Mouse (Mus musculus) kidney, adult 11 months (tissue): ENCODE results near the gene Morf4l1.
A peak's percentile ranks its signal among the peaks of the same experiment; 100 is the strongest.

Experiments used
- DNase-seq: peaks from one replicate; pipeline ENCODE4 v3.0.0; 2022

Morf4l1 gene

DNA sequence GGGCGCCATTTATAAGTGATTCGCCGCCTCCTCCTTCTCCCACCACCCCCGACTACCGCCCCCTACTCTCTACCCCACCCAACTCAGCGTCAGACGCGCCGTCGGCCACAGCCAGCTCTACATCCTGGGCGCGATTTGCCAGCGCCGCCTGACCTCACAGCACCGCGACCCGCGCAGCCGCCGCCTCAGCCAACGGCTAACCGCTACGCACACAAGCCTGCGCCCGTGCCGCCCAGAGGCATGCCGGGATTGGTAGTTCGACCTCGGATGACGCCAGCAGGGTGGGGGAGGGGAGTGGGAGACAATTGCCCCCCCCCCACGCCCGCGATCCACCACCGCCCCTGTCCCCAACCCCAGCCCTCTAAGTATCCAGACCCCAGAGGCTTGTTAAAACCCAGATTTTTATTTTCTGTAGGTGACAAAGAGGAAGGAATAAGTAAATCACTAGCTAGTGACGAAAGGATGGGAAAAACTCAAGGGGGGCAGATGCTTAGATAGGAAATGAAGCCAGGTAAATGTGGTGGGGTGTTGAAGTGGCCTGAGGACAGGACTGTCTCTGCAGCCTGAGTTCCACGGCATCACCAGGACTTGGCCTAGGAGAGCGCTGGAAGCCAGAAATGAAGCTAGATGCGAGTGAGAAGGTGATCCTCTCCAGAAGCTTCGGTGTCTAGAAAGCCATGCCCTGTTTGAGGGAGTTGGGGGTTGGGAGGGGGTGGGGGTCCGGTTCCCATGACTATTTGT, at the start of gene Morf4l1:
Morf4l1 (minus strand) TSS at position 208 of the 741 bp plus-strand sequence.
- peak; percentile 97 for DNase-seq

GRCm38 (mm10) chr9:90163749-90164095, 49.1 kb upstream of the Morf4l1 start:
- DNase-seq: peak; percentile 12

DNA sequence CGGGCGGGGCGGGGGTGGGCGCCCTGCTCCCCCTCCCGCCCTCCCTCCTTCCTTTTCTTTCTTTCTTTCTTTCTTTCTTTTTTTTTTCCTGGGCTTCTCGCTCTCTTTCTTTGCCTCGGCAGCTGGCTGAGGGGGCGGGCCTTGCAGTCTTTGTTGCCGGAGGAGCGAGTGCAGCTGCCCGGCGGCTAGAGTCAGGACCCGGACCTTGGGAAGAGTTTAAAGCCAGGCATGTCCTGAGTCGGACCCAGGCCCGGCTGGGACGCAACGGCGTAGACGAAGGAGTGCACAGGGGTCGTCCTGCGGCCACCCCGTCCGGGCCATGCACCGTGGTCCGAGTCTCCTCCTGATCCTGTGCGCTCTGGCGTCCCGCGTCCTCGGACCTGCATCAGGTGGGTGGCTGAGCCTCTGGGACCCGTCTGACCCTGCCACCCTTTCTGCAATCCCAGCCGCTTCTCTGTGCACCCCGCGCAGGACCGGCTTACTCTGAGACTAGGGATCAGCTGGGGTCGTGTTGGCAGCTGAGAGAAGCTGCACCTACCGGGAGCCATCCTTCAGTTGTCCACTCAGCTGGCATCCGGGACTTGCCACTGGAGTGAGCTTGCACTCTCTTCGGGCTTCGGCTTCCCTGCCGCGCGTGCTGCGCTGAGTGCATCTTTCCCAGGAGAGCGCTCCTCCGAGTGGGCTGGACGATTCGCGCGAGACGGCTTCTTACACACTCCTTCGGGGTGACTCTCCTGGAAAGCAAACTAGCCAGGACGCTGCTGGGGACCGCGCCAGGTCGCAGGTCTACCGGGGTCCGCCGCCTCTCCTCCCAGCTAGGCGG, 48.6 kb upstream of the Morf4l1 start, which contains the start of gene Adamts7:
Adamts7 (plus strand) TSS at position 144 of the 823 bp plus-strand sequence.
- peak; percentile 19 for DNase-seq

DNA sequence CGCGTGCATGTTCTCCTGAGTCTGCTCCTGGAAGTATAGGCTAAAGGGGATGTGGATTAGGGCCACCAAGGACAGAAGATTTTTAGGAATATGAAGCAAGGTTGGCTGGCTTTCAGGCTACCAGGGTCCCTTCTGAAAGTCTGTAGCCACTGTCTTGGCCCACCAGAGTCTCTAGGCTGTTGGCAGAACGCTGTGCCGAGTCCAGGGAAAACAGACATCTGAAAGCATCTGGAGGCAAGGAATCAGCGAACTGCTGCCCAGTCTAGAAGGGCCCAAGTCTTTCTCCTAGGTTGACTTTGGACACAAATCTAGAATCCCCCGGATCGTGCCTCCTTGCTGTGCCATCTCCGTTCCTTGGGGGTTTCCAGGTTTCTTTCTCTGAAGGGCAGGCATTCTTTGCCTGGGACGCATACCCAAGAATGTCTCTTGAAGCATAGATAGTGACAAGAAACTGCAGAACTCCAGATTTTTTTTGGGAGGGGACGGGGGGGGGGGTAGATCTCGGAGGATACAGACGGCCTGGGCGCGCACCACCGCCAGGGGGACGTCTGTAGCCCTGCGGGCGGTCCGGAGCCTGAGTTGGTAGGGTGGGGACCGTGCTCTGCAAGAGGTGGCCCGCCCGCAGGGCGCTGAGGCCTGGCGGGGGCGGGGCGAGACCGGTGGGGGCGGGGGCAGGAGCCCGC, 47.8 kb upstream of the Morf4l1 start:
- peak; percentile 23 for DNase-seq

- no peak for DNase-seq
These were observed 32.3 kb upstream of the Morf4l1 start for GRCm38 (mm10) chr9:90146869-90147268.

- DNase-seq: no peak
These were observed 31.2 kb upstream of the Morf4l1 start for GRCm38 (mm10) chr9:90145788-90146187.

DNA sequence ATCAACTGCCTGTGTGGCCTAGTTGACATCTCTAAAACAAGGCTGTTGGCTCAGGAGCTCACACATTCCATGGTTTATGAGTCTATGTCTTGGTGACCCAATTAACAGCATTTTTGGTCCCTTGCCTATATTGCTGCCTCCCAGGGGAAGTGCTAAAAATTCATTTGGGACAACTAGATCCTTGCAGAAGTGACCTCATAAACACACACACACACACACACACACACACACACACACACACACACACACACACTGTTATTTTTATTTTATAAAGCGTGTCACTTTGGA, 22.0 kb upstream of the Morf4l1 start:
- DNase-seq: peak; percentile 53

GRCm38 (mm10) chr9:90135963-90136677, 21.5 kb upstream of the Morf4l1 start:
- no peak for DNase-seq

GRCm38 (mm10) chr9:90135466-90135865, 20.9 kb upstream of the Morf4l1 start:
- no peak for DNase-seq

- DNase-seq: no peak
These were observed 19.2 kb upstream of the Morf4l1 start for GRCm38 (mm10) chr9:90133562-90134355.

GRCm38 (mm10) chr9:90128636-90129201, 14.1 kb upstream of the Morf4l1 start:
- DNase-seq: no peak

GRCm38 (mm10) chr9:90127146-90127545, 12.6 kb upstream of the Morf4l1 start:
- DNase-seq: no peak

DNA sequence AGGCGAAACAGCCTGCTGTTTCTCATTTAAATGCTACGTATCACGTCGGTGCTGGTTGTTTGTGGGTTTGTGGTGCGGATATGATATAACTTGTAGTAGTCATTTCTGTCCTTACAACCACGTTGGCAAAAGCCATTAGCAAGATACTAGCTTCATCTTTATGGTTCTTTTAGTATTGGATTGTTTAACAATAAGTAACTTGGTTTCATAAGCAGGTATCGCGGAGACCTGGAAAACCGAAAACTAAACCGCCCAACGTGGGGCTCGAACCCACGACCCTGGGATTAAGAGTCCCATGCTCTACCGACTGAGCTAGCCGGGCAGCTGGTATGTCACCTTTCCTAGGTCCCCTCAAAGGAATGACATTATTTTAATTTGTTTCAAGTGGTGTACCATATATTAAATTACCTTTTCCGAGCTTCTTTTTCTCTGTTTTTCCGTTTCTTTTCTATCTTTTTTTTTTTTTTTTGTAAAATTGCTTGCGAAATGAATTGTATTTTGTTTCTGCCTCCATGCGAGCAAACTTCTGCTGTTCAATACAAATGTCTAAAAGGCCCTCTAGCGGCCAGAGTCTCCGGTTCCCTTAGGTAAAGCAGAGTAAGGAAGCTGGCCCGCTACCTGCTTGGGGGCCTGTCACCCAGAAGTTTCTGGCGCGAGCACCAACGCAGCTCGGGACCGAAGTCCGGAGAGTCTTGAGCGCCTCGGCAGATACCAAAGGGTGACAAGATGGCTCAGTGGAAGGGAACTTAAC, 11.9 kb upstream of the Morf4l1 start:
- DNase-seq: peak; percentile 83

DNA sequence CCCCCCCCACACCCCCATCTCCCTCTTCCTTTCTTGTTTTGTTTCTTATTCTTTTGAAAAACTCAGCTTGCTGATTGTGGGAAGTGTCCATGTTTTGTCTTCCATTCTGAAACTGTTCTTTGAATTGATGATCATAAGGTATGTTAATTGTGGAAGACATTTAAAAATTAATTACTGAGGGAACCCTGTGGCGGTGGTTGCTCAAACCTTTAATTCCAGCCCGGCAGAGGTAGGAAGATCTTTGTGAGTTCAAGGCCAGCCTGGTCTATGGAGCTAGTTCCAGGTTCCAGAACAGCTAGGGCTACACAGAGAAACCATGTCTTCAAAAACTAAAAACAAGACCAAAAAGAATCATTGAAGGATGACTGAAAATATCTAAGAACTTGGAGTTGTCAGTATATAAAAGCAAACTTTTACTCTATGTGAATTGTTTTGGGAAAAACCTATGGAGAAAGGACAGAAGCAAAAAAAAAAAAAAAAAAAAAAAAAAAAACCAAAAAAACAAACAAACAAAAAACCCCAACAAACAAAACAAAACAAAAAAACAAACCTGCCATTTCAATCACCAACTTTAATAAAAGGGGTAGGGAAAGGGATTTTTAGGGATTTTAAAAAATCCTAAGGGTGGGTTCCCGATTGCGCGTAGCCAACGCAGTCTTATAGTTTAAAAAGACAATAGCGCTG, 11.0 kb upstream of the Morf4l1 start:
- no peak for DNase-seq

DNA sequence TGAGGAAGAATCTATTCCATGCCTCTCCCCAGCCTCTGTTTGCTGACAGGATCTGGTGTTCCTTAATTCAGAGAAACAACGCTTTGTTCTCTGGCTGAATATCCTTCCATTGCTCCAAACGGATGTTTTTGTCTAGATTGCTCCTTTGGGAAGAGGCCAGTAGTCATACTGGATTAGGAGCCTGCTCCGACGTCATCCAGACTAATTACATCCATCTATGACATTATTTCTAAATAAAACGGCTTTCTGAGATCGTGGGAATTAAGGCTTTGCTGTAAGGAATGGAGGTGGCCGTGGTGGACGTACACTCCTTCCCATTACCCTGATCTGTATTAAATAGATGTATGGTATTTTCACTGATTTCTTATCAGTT, 10.3 kb upstream of the Morf4l1 start:
- DNase-seq: no peak

DNA sequence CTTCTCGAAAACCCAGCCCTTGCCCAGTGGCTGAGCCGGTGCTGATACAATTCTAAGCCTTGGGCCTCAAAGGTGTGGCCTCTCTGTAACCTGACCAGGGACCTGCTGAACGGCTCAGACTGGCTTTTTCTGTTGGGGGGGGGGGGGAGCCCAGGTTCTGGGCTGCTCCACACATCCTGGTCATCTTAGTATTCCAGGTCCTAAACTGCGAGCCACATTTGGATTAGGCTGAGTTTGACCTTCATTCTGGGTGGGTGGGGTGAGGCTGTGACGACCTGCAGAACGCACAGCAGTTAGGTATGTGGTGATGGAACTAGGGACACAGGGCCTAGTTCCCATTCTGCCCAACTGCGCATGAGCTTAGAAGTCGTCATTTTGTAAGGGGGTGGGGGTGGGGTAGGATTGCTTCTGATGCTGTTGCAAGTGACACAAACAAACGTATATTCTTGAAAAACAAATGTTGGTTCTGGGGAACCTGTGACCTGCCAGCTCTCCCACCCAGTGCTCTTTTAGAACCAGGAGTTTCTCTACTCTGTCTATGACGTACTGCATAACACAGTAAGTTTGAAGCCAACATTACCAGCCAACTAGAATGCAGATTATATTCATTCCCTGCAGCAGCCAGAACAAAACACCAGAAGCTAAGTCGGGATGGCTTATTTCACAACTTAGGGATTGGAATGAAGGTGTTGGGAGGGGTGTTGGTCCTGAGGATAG, 9.7 kb upstream of the Morf4l1 start:
- DNase-seq: no peak

DNA sequence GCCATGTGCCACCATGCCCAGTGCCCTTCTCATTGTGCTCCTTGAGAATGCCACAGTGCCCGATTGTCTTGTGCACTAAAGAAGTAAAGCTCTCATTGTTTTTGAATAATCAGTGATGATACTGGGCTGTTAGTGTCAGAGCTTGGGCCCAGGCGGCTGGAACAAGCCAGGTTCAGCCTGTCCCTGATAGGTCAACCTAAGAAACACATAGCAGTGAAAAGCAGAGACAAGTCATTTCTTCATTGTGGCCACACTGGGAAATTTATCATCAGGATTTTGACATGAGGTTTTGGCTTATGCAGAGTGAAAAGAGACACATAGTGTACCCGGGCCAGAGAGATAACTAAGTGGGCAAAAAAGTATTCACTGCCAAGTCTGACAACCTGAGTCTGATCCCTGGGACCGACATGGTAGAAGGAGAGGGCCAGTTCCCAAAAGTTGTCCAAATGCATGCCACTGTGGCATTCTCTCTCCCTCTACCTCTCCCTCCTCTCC, 7.7 kb upstream of the Morf4l1 start:
- DNase-seq: no peak

- DNase-seq: no peak
These were observed 2.7 kb upstream of the Morf4l1 start for GRCm38 (mm10) chr9:90117234-90117633.

- no peak for DNase-seq
These were observed 730 bp upstream of the Morf4l1 start for GRCm38 (mm10) chr9:90115308-90115700.
